Mouse (Mus musculus): ENCODE measurements around the gene Kirrel3.

DNA sequence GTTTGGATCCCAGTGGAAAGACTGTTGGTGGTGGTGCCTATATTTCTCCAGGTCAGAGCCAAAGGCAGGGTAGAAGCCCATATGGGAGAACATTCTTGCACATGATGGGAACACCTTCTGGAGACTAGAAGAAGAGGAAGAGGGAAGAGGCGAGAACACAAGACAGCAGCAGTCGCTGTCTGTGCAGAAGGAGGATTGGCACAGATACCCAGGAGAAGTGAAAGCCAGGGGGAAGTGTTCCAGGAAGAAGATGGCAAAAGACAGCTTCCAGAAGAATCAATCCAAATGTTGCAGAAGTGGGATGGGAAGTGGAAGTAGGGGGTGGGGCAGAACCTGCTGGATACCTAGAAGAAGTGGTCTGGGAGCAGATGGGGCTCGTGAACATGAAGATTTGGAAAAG is 255.1 kb downstream of the Kirrel3 start:
- TF ChIP-seq CTCF (IDR thresholded peaks at IDR 0.05) (no peak), EP300 (IDR thresholded peaks at IDR 0.05) (no peak)

Data from lung, postnatal 0 days (tissue).